Mouse (Mus musculus) midbrain, embryonic 14.5 days (tissue): ENCODE results near the gene Marveld3. TPM values are rescaled to one million over a fixed set of nuclear protein-coding genes. Genes with fewer than 3 reads are reported as not detected.

Experiments
- ATAC-seq: fragments of 200-750 bp; cut with Nextera tagmentation; 2 replicates; pipeline ENCODE4 v1.8.0; 2017; ENCODE audit warnings: moderate number of reproducible peaks, moderate library complexity; ENCODE audit not compliant: low FRiP score, low TSS enrichment
- DNase-seq: peaks from one replicate; pipeline ENCODE4 v3.0.0-alpha.2; 2015
- H3K27ac ChIP-seq: fragments of 300-500 bp; sonication (generic); replicated peaks from 2 replicates; pipeline ENCODE4 v1.5.1; 2014; ENCODE audit warnings: mild to moderate bottlenecking, low read depth, low read length, moderate library complexity
- H3K27me3 ChIP-seq: fragments of 300-500 bp; sonication (generic); 2 replicates; pipeline ENCODE4 v1.6.1; 2014; ENCODE audit warnings: low read length, control low read depth, mixed read lengths; ENCODE audit not compliant: control insufficient read depth, insufficient read depth
- H3K36me3 ChIP-seq: fragments of 300-500 bp; sonication (generic); 2 replicates; pipeline ENCODE4 v1.6.1; 2014; ENCODE audit warnings: low read length, control low read depth; ENCODE audit not compliant: control insufficient read depth, insufficient read depth
- H3K4me1 ChIP-seq: fragments of 300-500 bp; sonication (generic); 2 replicates; pipeline ENCODE4 v1.6.1; 2014; ENCODE audit warnings: mild to moderate bottlenecking, antibody characterized with exemption, low read length, control low read depth; ENCODE audit not compliant: control insufficient read depth, insufficient read depth
- H3K4me2 ChIP-seq: fragments of 300-500 bp; sonication (generic); 2 replicates; pipeline ENCODE4 v1.6.1; 2014; ENCODE audit warnings: mild to moderate bottlenecking, low read length, moderate library complexity
- H3K4me3 ChIP-seq: fragments of 300-500 bp; sonication (generic); replicated peaks from 2 replicates; pipeline ENCODE4 v1.5.1; 2014; ENCODE audit warnings: low read depth, low read length
- H3K9ac ChIP-seq: fragments of 300-500 bp; sonication (generic); replicated peaks from 2 replicates; pipeline ENCODE4 v1.6.1; 2014; ENCODE audit warnings: mild to moderate bottlenecking, low read length, moderate library complexity
- H3K9me3 ChIP-seq: fragments of 300-500 bp; sonication (generic); 2 replicates; pipeline ENCODE4 v1.6.1; 2016; ENCODE audit warnings: low read length, control low read depth, mixed read lengths; ENCODE audit not compliant: control insufficient read depth
- WGBS: fragments of 180-500 bp; shearing (Covaris S2); extraction: QIAGEN DNeasy Blood & Tissue Kit; methylation state at CpG from one replicate; pipeline ENCODE4 v1.1.7; 2014; 5-methylcytosine and 5-hydroxymethylcytosine counted together
- polyA plus RNA-seq: library from polyadenylated mRNA; unstranded; fragments of >200 nt; fragmentation: Nextera tagmentation; extraction: Ambion mirVana; gene quantifications from 2 replicates; pipeline ENCODE4 v1.2.1, GENCODE M21; 2014

Marveld3 gene
- polyA plus RNA-seq, 1 experiment from 2014 or later: 1.1 TPM

DNA sequence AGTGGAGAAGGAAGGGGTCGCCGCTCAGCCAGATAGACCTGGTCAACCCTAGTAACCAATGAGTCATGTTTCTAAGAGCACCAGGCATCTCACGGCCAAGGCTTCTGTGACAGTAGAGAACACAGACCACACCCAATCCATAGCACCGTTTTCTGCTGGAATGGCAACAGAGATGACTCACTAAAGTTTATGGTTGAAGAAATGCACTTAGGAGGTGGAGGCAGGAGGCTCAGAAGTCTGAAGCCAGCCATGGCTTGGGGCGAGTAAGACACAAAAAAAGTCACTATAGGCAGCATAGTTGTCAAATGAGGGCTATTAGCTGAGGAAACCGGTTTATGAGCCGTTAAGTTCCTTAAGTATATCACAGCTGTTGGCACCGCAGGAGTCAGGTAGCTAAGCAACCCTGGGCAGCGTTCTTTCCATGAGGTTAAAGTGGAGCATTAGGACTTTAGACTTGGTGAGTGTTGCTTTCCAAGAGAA, 16.8 kb downstream of the Marveld3 start:
- Histone ChIP-seq H3K4me3 (no peak overlapping the region), H3K4me2 (no peak overlapping the region), H3K9ac (no peak overlapping the region), H3K27me3 (no peaks in the 10 kb centered on the region), H3K36me3 (peaks cover 23% of the 10 kb centered on the region), H3K4me1 (0 out of 2 replicates have a peak, but pooled peaks cover 6% of the 10 kb centered on the region), H3K9me3 (no peaks in the 10 kb centered on the region), H3K27ac (no peak overlapping the region)
- 59% methylated on average over 9 of the region's 9 CpGs for WGBS
- no peak for DNase-seq
- ATAC-seq: no peak

DNA sequence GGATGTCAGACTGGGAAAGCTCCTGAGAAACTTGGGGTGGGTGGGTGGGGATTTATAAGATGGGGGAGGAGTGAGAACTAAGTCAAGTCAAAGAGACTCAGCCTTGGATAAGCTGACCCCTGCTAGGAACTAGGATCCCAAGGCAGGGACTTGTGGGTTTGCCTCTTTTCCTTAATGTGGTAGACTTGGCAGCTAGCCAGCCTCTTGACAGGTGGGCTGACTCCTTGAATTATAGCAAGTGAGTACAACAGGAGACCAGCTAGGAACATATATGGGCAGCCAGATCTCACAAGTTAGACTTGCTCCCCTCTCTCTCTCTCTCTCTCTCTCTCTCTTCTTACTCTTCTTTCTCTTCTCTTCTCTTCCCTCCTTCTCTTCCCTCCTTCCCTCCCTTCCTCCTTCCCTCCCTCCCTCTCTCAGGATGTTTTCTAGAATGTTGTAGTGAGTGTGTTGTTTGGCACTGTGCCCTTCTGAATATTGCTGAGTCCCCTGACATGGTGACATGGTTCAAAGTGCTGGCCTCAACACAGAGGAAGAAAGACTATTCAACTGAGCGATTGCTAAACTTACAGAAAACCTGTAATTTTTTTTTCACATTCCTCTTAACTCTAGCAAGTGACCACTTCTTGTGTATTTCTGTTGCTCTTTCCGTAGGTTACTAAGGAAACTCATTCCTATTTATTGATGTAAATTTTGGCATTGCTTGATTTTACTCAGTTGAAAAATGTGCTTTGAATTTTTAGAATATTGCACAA, 20.2 kb downstream of the Marveld3 start:
- Histone ChIP-seq H3K36me3 (peaks cover 44% of the 10 kb centered on the region), H3K27me3 (no peaks in the 10 kb centered on the region), H3K27ac (no peak overlapping the region), H3K4me1 (no peaks in the 10 kb centered on the region), H3K4me2 (no peak overlapping the region), H3K9ac (no peak overlapping the region), H3K9me3 (no peaks in the 10 kb centered on the region), H3K4me3 (no peak overlapping the region)
- 93% methylated on average over 2 of the region's 2 CpGs for WGBS
- ATAC-seq (no peak), DNase-seq (no peak)

DNA sequence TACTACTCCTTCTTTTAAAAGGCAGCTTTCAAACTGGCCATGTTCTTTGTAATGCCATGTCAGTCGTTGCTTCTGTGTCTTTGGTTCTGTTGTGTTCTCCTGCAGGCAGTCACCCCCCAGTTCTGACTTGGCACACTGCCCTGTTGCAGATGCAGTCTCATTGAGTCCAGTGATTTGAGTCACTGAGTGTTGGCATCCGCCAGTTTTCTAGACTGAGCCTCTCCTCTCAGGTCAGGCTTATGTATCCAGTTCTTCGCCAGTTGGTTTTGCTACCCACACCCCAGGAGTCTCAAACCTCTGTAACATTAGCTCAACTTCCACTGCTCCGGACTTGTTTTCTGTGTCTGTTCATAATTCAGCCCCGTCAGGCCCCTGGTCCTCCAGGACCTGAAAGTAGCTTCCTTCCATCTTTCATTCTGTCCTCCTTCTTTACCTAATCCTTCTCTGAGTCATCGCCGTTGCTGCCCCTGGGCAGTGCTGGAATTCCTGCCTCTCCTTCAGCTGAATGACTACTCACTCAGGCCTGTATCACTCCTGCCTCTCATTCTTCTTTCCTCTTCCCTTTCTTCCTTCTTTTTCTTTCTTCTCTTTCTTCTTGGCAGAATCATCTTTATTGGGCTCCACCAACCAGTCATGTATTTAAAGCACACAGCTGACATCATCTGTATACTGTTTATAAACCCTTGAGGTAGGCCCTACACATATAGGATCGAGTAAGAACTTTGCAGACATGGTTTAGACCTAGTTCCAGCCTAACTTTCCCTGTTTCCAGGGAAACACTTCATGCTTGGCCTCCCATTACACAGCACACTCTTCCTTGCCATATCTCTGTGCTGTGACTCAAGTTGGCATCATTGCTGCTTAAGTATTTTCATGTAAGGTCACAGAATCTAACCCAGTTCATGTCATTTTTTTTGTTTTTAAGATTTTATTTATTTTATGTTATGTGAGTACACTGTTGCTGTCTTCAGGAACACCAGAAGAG, 41.3 kb downstream of the Marveld3 start:
- H3K4me1 ChIP-seq: no peaks in the 10 kb centered on the region
- ATAC-seq (no peak), DNase-seq (peak; percentile 44)
- peaks cover 58% of the 10 kb centered on the region for H3K36me3 ChIP-seq
- no peaks in the 10 kb centered on the region for H3K9me3 ChIP-seq
- H3K4me3 ChIP-seq: no peak overlapping the region
- 83% methylated on average over 8 of the region's 8 CpGs for WGBS
- no peaks in the 10 kb centered on the region for H3K27me3 ChIP-seq
- H3K27ac ChIP-seq: no peak overlapping the region
- no peak overlapping the region for H3K4me2 ChIP-seq
- no peak overlapping the region for H3K9ac ChIP-seq

DNA sequence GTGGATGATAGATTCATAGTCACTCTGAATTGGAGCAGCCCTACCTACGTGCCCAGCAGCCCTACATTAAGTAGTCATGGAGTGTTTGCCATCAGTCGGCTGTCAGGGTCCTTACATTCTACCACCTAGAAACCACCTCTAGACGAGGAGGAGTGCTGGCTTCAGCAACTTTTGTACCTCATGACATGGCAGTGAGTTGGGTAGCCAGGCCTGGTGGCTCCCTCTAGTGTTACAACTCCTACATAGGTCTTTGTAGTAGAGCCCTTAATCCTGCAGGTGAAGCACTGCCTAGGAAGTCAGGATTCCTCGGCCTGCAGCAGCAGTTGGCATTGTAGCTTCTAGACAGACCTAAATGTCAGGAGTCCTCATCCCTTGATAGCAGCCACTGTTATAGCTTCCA, 44.7 kb downstream of the Marveld3 start:
- Histone ChIP-seq H3K4me2 (no peak overlapping the region), H3K4me1 (no peaks in the 10 kb centered on the region), H3K27ac (no peak overlapping the region), H3K4me3 (no peak overlapping the region), H3K9me3 (no peaks in the 10 kb centered on the region), H3K36me3 (peaks cover 68% of the 10 kb centered on the region), H3K27me3 (no peaks in the 10 kb centered on the region), H3K9ac (no peak overlapping the region)
- ATAC-seq (no peak), DNase-seq (peak; percentile 67)
- WGBS: 55% methylated on average over 4 of the region's 4 CpGs

DNA sequence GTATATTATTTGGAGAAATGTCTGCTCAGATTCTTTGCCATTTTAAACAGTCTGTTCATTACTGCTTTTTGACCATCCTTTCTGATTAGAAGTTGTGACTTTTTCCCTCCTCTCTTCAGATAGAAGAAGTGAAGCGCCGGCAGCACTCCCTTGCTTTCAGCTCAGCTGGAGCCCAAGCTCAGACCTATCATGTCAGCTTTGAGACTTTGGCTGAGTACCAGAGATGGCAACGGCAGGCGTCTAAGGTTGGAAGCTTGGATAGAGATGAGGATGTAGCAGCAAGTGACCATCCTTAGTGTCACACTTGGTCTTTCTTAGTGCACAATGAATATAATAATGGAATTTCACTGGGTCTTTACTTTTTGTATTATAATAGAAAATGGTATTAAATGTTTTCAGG, 54.6 kb downstream of the Marveld3 start:
- H3K9me3 ChIP-seq: no peaks in the 10 kb centered on the region
- H3K4me2 ChIP-seq: no peak overlapping the region
- WGBS: 93% methylated on average over 4 of the region's 4 CpGs
- no peaks in the 10 kb centered on the region for H3K4me1 ChIP-seq
- DNase-seq: no peak
- H3K4me3 ChIP-seq: no peak overlapping the region
- no peak overlapping the region for H3K27ac ChIP-seq
- H3K27me3 ChIP-seq: no peaks in the 10 kb centered on the region
- peaks cover 54% of the 10 kb centered on the region for H3K36me3 ChIP-seq
- ATAC-seq: no peak
- H3K9ac ChIP-seq: no peak overlapping the region

DNA sequence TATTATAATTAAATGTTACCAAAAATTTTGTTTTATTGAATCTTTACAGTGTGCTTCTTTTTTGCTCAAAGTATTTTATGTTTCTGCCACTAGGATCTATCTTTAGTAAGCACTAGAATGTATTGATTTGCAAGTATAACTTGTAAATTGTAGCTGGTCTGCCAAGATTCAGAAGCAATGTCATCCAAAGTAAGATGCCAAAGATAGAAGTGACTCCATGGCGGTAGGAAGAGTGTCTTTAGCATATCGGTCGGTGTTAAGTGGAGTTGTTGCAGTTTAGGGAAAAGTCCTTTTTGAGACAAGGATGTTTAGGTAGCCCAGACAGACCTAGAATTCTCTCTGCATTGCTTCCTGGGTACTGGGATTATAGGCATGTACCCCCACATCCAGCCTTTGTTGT, 55.1 kb downstream of the Marveld3 start:
- no peak for DNase-seq
- Histone ChIP-seq H3K4me1 (no peaks in the 10 kb centered on the region), H3K36me3 (peaks cover 50% of the 10 kb centered on the region), H3K27me3 (no peaks in the 10 kb centered on the region), H3K4me3 (no peak overlapping the region), H3K9ac (no peak overlapping the region), H3K9me3 (no peaks in the 10 kb centered on the region), H3K4me2 (no peak overlapping the region), H3K27ac (no peak overlapping the region)
- ATAC-seq: no peak
- WGBS: 97% methylated on average over 3 of the region's 3 CpGs

DNA sequence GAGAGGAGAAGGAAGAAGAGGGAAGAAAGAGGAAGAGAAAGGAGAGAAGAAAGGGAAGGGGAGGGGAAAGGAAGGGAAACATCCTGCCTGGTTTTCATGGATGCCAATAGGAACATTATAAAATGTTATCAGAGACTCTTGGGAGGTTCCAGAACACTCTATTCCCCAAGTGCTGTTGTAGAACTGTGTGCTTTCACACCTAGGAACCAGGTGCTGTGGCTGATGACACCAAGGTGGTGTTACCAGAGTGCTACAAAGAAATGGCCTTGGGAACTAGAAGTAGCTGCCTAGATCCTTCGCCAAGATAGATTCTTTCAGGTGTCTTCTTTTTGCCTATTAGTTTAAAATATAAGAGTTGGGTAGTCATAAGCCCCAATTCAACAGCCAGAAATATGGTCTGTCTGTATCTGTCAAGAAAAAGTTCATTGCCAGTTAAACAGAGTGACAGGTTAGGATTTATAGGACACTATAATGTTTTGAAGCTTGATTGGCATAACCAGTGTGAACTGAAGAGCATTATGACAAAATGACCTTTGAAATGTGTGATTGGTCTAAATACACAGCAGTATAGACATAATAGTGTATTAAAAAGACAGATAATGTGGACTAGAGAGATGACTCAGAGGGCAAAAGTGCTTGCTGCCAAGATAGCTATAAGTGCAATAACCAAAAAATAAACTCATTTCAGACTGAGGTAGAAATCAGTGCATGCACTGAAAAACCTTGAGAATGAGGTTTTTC, 56.9 kb downstream of the Marveld3 start:
- Histone ChIP-seq H3K4me1 (no peaks in the 10 kb centered on the region), H3K4me2 (no peak overlapping the region), H3K27me3 (no peaks in the 10 kb centered on the region), H3K36me3 (peaks cover 40% of the 10 kb centered on the region), H3K9me3 (no peaks in the 10 kb centered on the region), H3K4me3 (no peak overlapping the region), H3K27ac (no peak overlapping the region), H3K9ac (no peak overlapping the region)
- ATAC-seq (no peak), DNase-seq (no peak)
- 95% methylated on average over 1 of the region's 1 CpGs for WGBS

DNA sequence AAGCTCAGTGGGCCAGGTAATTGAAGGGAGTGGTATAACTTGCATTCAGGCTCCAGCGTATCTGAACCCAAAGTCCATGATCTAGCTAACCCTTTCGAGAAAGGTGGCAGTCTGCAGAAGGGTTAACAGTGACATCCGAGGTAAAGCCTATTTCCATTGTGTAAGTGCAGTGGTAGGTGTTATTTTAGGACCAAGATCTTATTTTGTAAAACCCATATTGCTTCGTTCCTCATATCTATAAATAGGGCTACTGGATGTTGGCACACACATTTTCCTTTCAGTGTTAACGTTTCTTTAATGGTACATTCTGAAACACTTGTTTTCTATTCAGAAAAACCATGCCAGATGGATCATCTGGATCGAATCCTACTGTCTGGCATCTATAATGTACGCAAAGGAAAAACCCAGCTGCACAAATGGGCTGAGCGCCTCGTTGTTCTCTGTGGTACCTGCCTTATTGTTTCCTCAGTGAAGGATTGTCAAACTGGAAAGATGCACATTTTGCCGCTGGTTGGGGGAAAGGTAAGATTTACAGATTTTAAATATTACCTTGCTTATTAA, 58.0 kb downstream of the Marveld3 start:
- H3K4me1 ChIP-seq: no peaks in the 10 kb centered on the region
- no peak overlapping the region for H3K4me2 ChIP-seq
- ATAC-seq: no peak
- no peak overlapping the region for H3K4me3 ChIP-seq
- H3K9me3 ChIP-seq: no peaks in the 10 kb centered on the region
- H3K27ac ChIP-seq: no peak overlapping the region
- WGBS: 92% methylated on average over 10 of the region's 10 CpGs
- no peak for DNase-seq
- H3K36me3 ChIP-seq: peaks cover 29% of the 10 kb centered on the region
- H3K27me3 ChIP-seq: no peaks in the 10 kb centered on the region
- no peak overlapping the region for H3K9ac ChIP-seq
